Comparison of ENCODE assay signal across 9 mouse cellular contexts in the genomic region with DNA sequence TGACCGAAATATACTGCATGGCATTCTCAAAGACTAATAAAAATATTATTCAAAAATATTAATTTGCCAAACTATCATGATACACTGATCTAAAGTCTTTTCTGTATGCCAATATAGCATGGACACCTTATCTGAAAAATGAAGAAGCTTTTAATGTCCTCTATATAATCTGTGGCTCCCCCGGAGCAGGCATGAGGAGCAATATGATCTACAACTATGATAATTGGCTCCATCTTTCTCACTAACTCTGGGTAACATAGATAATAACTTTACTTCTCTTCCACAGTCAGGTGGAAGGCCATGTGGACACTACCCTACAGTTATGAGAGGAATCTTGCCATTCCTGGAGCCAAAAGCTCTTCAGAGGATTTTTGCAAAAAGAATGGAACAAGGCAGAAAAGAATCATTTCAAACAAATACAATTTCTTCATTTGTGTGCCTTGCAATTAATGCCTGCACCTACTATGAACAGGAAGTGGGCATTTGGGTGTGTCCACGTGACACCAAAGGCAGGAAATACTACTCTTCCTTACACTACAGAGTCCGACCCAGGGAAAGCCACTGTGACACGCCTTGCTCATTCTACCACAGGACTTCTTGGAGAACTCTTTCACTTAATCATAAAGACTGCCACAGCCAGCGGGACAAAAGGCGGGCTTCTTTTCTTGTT.
A peak's percentile ranks its signal among the peaks of the same experiment; 100 is the strongest.
DNase-seq lines count a peak whose midpoint lies in the region; ATAC-seq and TF ChIP-seq lines count a peak whose summit lies in the region.
"Had no signal": no experiment of that assay in that cellular context is flagged by ENCODE, and none has a peak within 500 bp of the region (broad histone marks: within the 10 kb centered on the region; RNA-seq: fewer than 3 reads in every experiment).

No protein-coding gene starts in this region.

- H3K4me2 ChIP-seq in lung, postnatal 0 days (replicated peaks; ENCODE audit: low read depth, low read length): 0 out of 2 replicates have a peak overlapping the region, but pooled peaks have one; percentile 11

- H3K9ac ChIP-seq in lung, postnatal 0 days (replicated peaks; ENCODE audit: low read depth): no peak overlapping the region

- WGBS in lung, postnatal 0 days: 66% methylated on average over 7 of the region's 7 CpGs

- peak; percentile 46 for ATAC-seq in lung, postnatal 0 days

- TF ChIP-seq EP300 in lung, postnatal 0 days (IDR thresholded peaks at IDR 0.05): no peak

- no peak overlapping the region for H3K4me3 ChIP-seq in lung, postnatal 0 days (ENCODE audit: low read depth, low read length)
- H3K4me3 ChIP-seq: layer of hippocampus, adult 2 months had no signal

- no peaks in the 10 kb centered on the region for H3K9me3 ChIP-seq in lung, postnatal 0 days (ENCODE audit: low read length)

- intact Hi-C loops in left cerebral cortex, postnatal 10 days (cut with DNase I): no loop called here

- H3K36me3 ChIP-seq in lung, postnatal 0 days (ENCODE audit: insufficient read depth, low read length): no peaks in the 10 kb centered on the region

- no peak for TF ChIP-seq CTCF in lung, postnatal 0 days (IDR thresholded peaks at IDR 0.05)

- H3K27me3 ChIP-seq in lung, postnatal 0 days (replicated peaks; ENCODE audit: insufficient read depth, low read length): no peaks in the 10 kb centered on the region

- peak; percentile 21 for DNase-seq in kidney, postnatal 14 days
- DNase-seq in kidney, adult 8-10 months: no peak
- peak; percentile 30 for DNase-seq in ZHBTc4 (ENCODE audit: low read depth, low spot score)
- DNase-seq in lung, postnatal 0 days (ENCODE audit: low spot score): no peak
- peak; percentile 48 for DNase-seq in thymus, postnatal 14 days
- no peak for DNase-seq in left cerebral cortex, postnatal 10 days (ENCODE audit: extremely low spot score in 1 of 2, low spot score in 2 of 2)
- DNase-seq in adrenal gland, postnatal 36 days: no peak
- DNase-seq in embryo, embryonic 10 days (ENCODE audit: low spot score): no peak

- H3K27ac ChIP-seq in lung, postnatal 0 days (ENCODE audit: low read length): 0 out of 2 replicates have a peak overlapping the region, but pooled peaks have one; percentile 9
- H3K27ac ChIP-seq: layer of hippocampus, adult 2 months had no signal

- H3K4me1 ChIP-seq in lung, postnatal 0 days (ENCODE audit: insufficient read depth, low read depth, low read length): 0 out of 2 replicates have a peak, but pooled peaks cover under 1% of the 10 kb centered on the region

Comparison
In these comparisons a context has a peak if more than half of its experiments do, and no peak if none do; other contexts are left out.
1. DNase-seq: peak in kidney, postnatal 14 days (single experiment), ZHBTc4 (single experiment) and thymus, postnatal 14 days (single experiment); none in kidney, adult 8-10 months (0 of 2), lung, postnatal 0 days (single experiment), left cerebral cortex, postnatal 10 days (0 of 2), adrenal gland, postnatal 36 days (0 of 2) and embryo, embryonic 10 days (single experiment).